Comparison of ENCODE assay signal across 12 mouse cellular contexts in genomic region chr1:190861626-190862025, GRCm38 (mm10). TPM values are rescaled to one million over a fixed set of nuclear protein-coding genes. Genes with fewer than 3 reads are reported as not detected.
DNase-seq lines count a peak whose midpoint lies in the region; ATAC-seq and TF ChIP-seq lines count a peak whose summit lies in the region.
"Had no signal": no experiment of that assay in that cellular context is flagged by ENCODE, and none has a peak within 500 bp of the region (broad histone marks: within the 10 kb centered on the region; RNA-seq: fewer than 3 reads in every experiment).

No protein-coding gene starts in this region.

- TF ChIP-seq POLR2A in cerebellum, adult 2 months (IDR thresholded peaks at IDR 0.05; ENCODE audit: borderline replicate concordance, insufficient read depth, low read length), result no peak

- peak; percentile 19 to 20 for DNase-seq in cerebellum, adult 18-20 months
- DNase-seq in cerebellum, adult 2 months, result no peak
- no peak for DNase-seq in hindbrain, embryonic 11.5 days (ENCODE audit: low spot score)
- DNase-seq in lung, postnatal 10 days, result peak; percentile 26
- no peak for DNase-seq in lung, postnatal 25 days (ENCODE audit: low spot score)
- peak; percentile 62 to 79 for DNase-seq in cerebellum, postnatal 14 days
- DNase-seq in ovary, postnatal 14 days (ENCODE audit: low spot score), result no peak
- DNase-seq: thymus, postnatal 36 days had no signal

- TF ChIP-seq CTCF in cerebellum, adult 2 months (IDR thresholded peaks at IDR 0.05; ENCODE audit: borderline replicate concordance, insufficient read depth, low read depth, low read length), result no peak

- H3K9ac ChIP-seq in hindbrain, embryonic 15.5 days, result no peak overlapping the region
- no peak overlapping the region for H3K9ac ChIP-seq in hindbrain, embryonic 11.5 days (ENCODE audit: low read depth, low read length)
- H3K9ac ChIP-seq: limb, embryonic 13.5 days had no signal

- H3K9me3 ChIP-seq in hindbrain, embryonic 15.5 days, result no peaks in the 10 kb centered on the region
- no peaks in the 10 kb centered on the region for H3K9me3 ChIP-seq in hindbrain, embryonic 11.5 days (ENCODE audit: control insufficient read depth, low read length)
- H3K9me3 ChIP-seq: G1E; limb, embryonic 13.5 days had no signal

- WGBS in cerebellum, adult 2 months, result 20% methylated on average over 5 of the region's 5 CpGs
- WGBS in hindbrain, embryonic 15.5 days, result 57% methylated on average over 5 of the region's 5 CpGs
- 87% methylated on average over 5 of the region's 5 CpGs for WGBS in hindbrain, embryonic 11.5 days

- H3K4me1 ChIP-seq in cerebellum, adult 2 months (ENCODE audit: control insufficient read depth, insufficient read depth, low read length), result no peaks in the 10 kb centered on the region
- H3K4me1 ChIP-seq in hindbrain, embryonic 15.5 days (replicated peaks), result no peaks in the 10 kb centered on the region
- H3K4me1 ChIP-seq in hindbrain, embryonic 11.5 days (replicated peaks; ENCODE audit: control insufficient read depth, insufficient read depth, low read length), result no peaks in the 10 kb centered on the region
- H3K4me1 ChIP-seq: limb, embryonic 13.5 days had no signal

- no peak overlapping the region for H3K4me3 ChIP-seq in cerebellum, adult 2 months (replicated peaks; ENCODE audit: insufficient read depth, low read depth, low read length)
- no peak overlapping the region for H3K4me3 ChIP-seq in hindbrain, embryonic 15.5 days
- no peak overlapping the region for H3K4me3 ChIP-seq in hindbrain, embryonic 11.5 days (ENCODE audit: low read depth, low read length)
- H3K4me3 ChIP-seq: erythroblast, embryonic 14.5 days; limb, embryonic 13.5 days had no signal

- H3K27ac ChIP-seq in cerebellum, adult 2 months (ENCODE audit: insufficient read depth, low read length), result no peak overlapping the region
- H3K27ac ChIP-seq in hindbrain, embryonic 15.5 days (replicated peaks), result peak overlapping the region; percentile 34; the same call in 1 of the 2 replicates
- no peak overlapping the region for H3K27ac ChIP-seq in hindbrain, embryonic 11.5 days (ENCODE audit: low read depth, low read length)
- H3K27ac ChIP-seq: limb, embryonic 13.5 days had no signal

- H3K4me2 ChIP-seq in hindbrain, embryonic 15.5 days, result no peak overlapping the region
- H3K4me2 ChIP-seq in hindbrain, embryonic 11.5 days (replicated peaks; ENCODE audit: low read depth, low read length), result no peak overlapping the region
- H3K4me2 ChIP-seq: limb, embryonic 13.5 days had no signal

- H3K36me3 ChIP-seq in hindbrain, embryonic 15.5 days, result no peaks in the 10 kb centered on the region
- H3K36me3 ChIP-seq in hindbrain, embryonic 11.5 days (ENCODE audit: control insufficient read depth, insufficient read depth, low read length), result no peaks in the 10 kb centered on the region

- ATAC-seq in hindbrain, embryonic 15.5 days (ENCODE audit: low FRiP score, low read depth), result no peak
- no peak for ATAC-seq in hindbrain, embryonic 11.5 days (ENCODE audit: low FRiP score)

- H3K27me3 ChIP-seq in cerebellum, adult 2 months (ENCODE audit: control insufficient read depth, insufficient read depth, low read length), result no peaks in the 10 kb centered on the region
- H3K27me3 ChIP-seq in hindbrain, embryonic 15.5 days, result no peaks in the 10 kb centered on the region
- H3K27me3 ChIP-seq in hindbrain, embryonic 11.5 days (ENCODE audit: control insufficient read depth, insufficient read depth, low read length), result no peaks in the 10 kb centered on the region
- H3K27me3 ChIP-seq: limb, embryonic 13.5 days had no signal

RNA-seq across cellular contexts. Expression of gene Rps6kc1, which starts 49.9 kb away (rescaled TPM):
- polyA plus RNA-seq in cerebellum, adult 2 months (2012; rRNA removed), result 23.4 and 24.3 TPM in 2 replicates
- 27.4 and 30.4 TPM in 2 replicates for polyA plus RNA-seq in hindbrain, embryonic 15.5 days (2015; fragmentation: Nextera tagmentation; extraction: Ambion mirVana)
- polyA plus RNA-seq in hindbrain, embryonic 11.5 days (2014; fragmentation: Nextera tagmentation; extraction: Ambion mirVana), result 19.0 and 21.2 TPM in 2 replicates

Comparison
In these comparisons a context has a peak if more than half of its experiments do, and no peak if none do; other contexts are left out.
1. DNase-seq: peak in cerebellum, adult 18-20 months (2 of 2), lung, postnatal 10 days (single experiment) and cerebellum, postnatal 14 days (2 of 2); none in cerebellum, adult 2 months (0 of 2), hindbrain, embryonic 11.5 days (single experiment), lung, postnatal 25 days (single experiment) and ovary, postnatal 14 days (single experiment).